Mouse (Mus musculus) left cerebral cortex, adult 8-10 months (tissue): ENCODE measurements around the gene Vmn1r192. TPM values are rescaled to one million over a fixed set of nuclear protein-coding genes. Genes with fewer than 3 reads are reported as not detected.
"Not testable (repeated sequence)": the region's sequence is repeated elsewhere in the genome, so short reads cannot be mapped to it uniquely, and the experiment has no call there.

Experiments
- DNase-seq, 2 experiments: peaks; one replicate each; pipeline ENCODE4 v3.0.0; 2022; ENCODE audit warnings: low spot score in 2 of 2
- microRNA-seq, 2 experiments: library from miRNA; unstranded; fragments of <30 nt; microRNA quantifications; one replicate each; pipeline ENCODE4 v1.2.0; 2022
- total RNA-seq, 4 experiments: library from RNA; stranded (reverse); gene quantifications; 2 replicates each; pipeline ENCODE4 v1.2.4; 2022

Gene Vmn1r192
- total RNA-seq, result not detected

GRCm38 (mm10) chr13:22191041-22191440 lies at the start of gene Vmn1r192:
Vmn1r192 (minus strand) TSS chr13:22191141.
- no peak for DNase-seq

GRCm38 (mm10) chr13:22223060-22223459 lies 32.1 kb upstream of the Vmn1r192 start, which contains the start of gene Vmn1r193:
Vmn1r193 (minus strand) TSS chr13:22223160.
- DNase-seq, result not testable (repeated sequence)

- DNase-seq, result not testable (repeated sequence)
These were observed 1.8 kb upstream of the Vmn1r192 start for GRCm38 (mm10) chr13:22192756-22193155.

- DNase-seq, result no peak
These were observed 556 bp downstream of the Vmn1r192 start for GRCm38 (mm10) chr13:22190385-22190784.

GRCm38 (mm10) chr13:22189313-22189712 lies 1.6 kb downstream of the Vmn1r192 start:
- no peak for DNase-seq

GRCm38 (mm10) chr13:22183869-22184268 lies 7.1 kb downstream of the Vmn1r192 start, which contains the start of gene Vmn1r191:
Vmn1r191 (minus strand) TSS chr13:22183969.
- no peak for DNase-seq

GRCm38 (mm10) chr13:22168416-22168815 lies 22.5 kb downstream of the Vmn1r192 start:
- no peak for DNase-seq

GRCm38 (mm10) chr13:22136495-22137293 lies 54.2 kb downstream of the Vmn1r192 start:
- DNase-seq, result not testable (repeated sequence)

Small RNA genes lying within 50 kb of the gene (microRNA-seq; reads per million reads assigned to microRNA genes)
- 0 reads per million in 2 experiments for gene Gm23282
- 0 reads per million in 2 experiments for gene Gm25084

Other genes with a start within 250 kb of the Vmn1r192 start
- gene Zfp184, start 246.0 kb downstream of the Vmn1r192 start, total RNA-seq, result 1 to 10 TPM; 2.4 to 4.1 (median 3.3) TPM
- not detected for gene Pom121l2, start 209.9 kb downstream of the Vmn1r192 start, total RNA-seq
- gene Prss16, start 181.4 kb downstream of the Vmn1r192 start, total RNA-seq, result 1 to 10 TPM in 3 of 4 experiments, under 1 TPM in 1; 0.33 to 1.3 (median 1.0) TPM
- gene Hist1h2ah, start 155.6 kb downstream of the Vmn1r192 start, total RNA-seq, result 10 to 100 TPM in 3 of 4 experiments, not detected in 1; 15.3 to 27.1 (median 22.8) TPM
- 10 to 100 TPM in 3 of 4 experiments, 1 to 10 TPM in 1; 3.0 to 13.9 (median 10.7) TPM for gene Hist1h2bk, start 155.3 kb downstream of the Vmn1r192 start, total RNA-seq
- 10 to 100 TPM; 62.0 to 71.0 (median 68.4) TPM for gene Hist1h4i, start 149.8 kb downstream of the Vmn1r192 start, total RNA-seq
- gene Hist1h2ag, start 148.2 kb downstream of the Vmn1r192 start, total RNA-seq, result 10 to 100 TPM in 3 of 4 experiments, 1 to 10 TPM in 1; 9.0 to 26.2 (median 21.0) TPM
- 10 to 100 TPM in 2 of 4 experiments, 1 to 10 TPM in 2; 7.2 to 11.6 (median 10.4) TPM for gene Hist1h2bj, start 147.9 kb downstream of the Vmn1r192 start, total RNA-seq
- gene Vmn1r188, start 106.7 kb downstream of the Vmn1r192 start, total RNA-seq, result not detected
- gene Vmn1r189, start 85.3 kb downstream of the Vmn1r192 start, total RNA-seq, result not detected
- gene Vmn1r191, start 7.2 kb downstream of the Vmn1r192 start, total RNA-seq, result not detected
- not detected for gene Vmn1r193, start 32.0 kb upstream of the Vmn1r192 start, total RNA-seq
- not detected for gene Vmn1r194, start 53.1 kb upstream of the Vmn1r192 start, total RNA-seq
- gene Vmn1r195, start 79.4 kb upstream of the Vmn1r192 start, total RNA-seq, result not detected
- not detected for gene Vmn1r196, start 98.8 kb upstream of the Vmn1r192 start, total RNA-seq
- under 1 TPM in 1 of 4 experiments, not detected in 3; 0.07 TPM for gene Vmn1r197, start 133.4 kb upstream of the Vmn1r192 start, total RNA-seq
- not detected for gene Vmn1r198, start 159.2 kb upstream of the Vmn1r192 start, total RNA-seq
- not detected for gene Vmn1r199, start 188.7 kb upstream of the Vmn1r192 start, total RNA-seq
- not detected for gene Vmn1r200, start 199.2 kb upstream of the Vmn1r192 start, total RNA-seq